Mouse (Mus musculus) heart, embryonic 14.5 days (tissue): ENCODE results near the gene Plekhh2. TPM values are rescaled to one million over a fixed set of nuclear protein-coding genes. Genes with fewer than 3 reads are reported as not detected.

Experiments used
- polyA plus RNA-seq: library from polyadenylated mRNA; unstranded; fragments of >200 nt; fragmentation: Nextera tagmentation; extraction: Ambion mirVana; gene quantifications from 2 replicates; pipeline ENCODE4 v1.2.1, GENCODE M21; 2014

Gene Plekhh2
- polyA plus RNA-seq, 1 experiment from 2014 or later: 2.7 TPM

Other genes starting within 250 kb of the Plekhh2 start
- 7.0 and 8.1 TPM in 2 replicates for gene Thada, start 45.7 kb upstream of the Plekhh2 start, polyA plus RNA-seq
- gene Dync2li1, start 114.6 kb downstream of the Plekhh2 start, polyA plus RNA-seq: 11.6 and 14.9 TPM in 2 replicates
- gene Abcg8, start 164.4 kb downstream of the Plekhh2 start, polyA plus RNA-seq: not detected in 2 replicates
- 0.18 and 0.27 TPM in 2 replicates for gene Abcg5, start 171.1 kb downstream of the Plekhh2 start, polyA plus RNA-seq